Mouse (Mus musculus): ENCODE data around the gene Zfand6.

GRCm38 (mm10) chr7:84577034-84577433 lies 112.7 kb downstream of the Zfand6 start:
- no peak for TF ChIP-seq CTCF (IDR thresholded peaks at IDR 0.05; ENCODE audit: low read depth, low read length)
- no peak for TF ChIP-seq POLR2A (IDR thresholded peaks at IDR 0.05; ENCODE audit: extremely low read depth, insufficient read depth, low read length)
